Mouse (Mus musculus): ENCODE data around the gene Adamts14. TPM values are rescaled to one million over a fixed set of nuclear protein-coding genes. Genes with fewer than 3 reads are reported as not detected.

Adamts14 gene
- polyA plus RNA-seq, 2 experiments, result 0.13 to 0.21 TPM

DNA sequence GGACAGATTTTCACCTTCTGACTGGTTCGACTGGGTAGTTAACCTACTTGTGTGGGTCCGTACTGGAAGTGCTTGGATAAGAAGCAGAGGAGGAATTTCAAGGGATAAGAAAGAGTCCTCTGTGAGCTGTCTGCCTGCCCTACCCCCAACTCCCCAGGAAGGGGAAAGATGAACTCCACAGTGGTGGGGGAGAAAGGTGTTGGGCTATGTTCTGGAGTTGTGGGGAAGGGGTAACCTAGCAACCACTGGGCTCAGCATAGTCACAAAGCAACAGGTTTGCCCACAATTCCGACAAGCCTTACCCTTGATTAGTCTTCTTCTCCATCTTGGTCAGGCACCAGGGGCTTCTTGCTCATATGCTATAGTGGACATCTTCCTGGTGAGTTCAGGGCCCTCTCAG lies 101.6 kb downstream of the Adamts14 start, which contains the start of gene Tbata:
Tbata (plus strand) TSS at position 301 of the 400 bp plus-strand sequence.
- H3K27ac ChIP-seq, result no peak within 1 kb of the TSS
- no peaks in the 10 kb centered on the region for H3K9me3 ChIP-seq (ENCODE audit: control insufficient read depth, low read length)
- WGBS (ENCODE audit: insufficient replicate concordance), result 42% methylated on average over 3 of the region's 3 CpGs
- TF ChIP-seq EP300 (IDR thresholded peaks at IDR 0.05; ENCODE audit: low read depth), result no peak
- no peak within 1 kb of the TSS for H3K4me3 ChIP-seq (ENCODE audit: insufficient read depth in 1 of 2, low read depth in 2 of 2, low read length in 2 of 2)
- H3K36me3 ChIP-seq (replicated peaks; ENCODE audit: control insufficient read depth, insufficient read depth, low read depth), result no peaks in the 10 kb centered on the region
- no peak within 1 kb of the TSS for H3K4me2 ChIP-seq (ENCODE audit: low read depth)
- no peaks in the 10 kb centered on the region for H3K4me1 ChIP-seq (replicated peaks; ENCODE audit: control insufficient read depth in 2 of 2, insufficient read depth in 2 of 2, low read length in 1 of 2)
- H3K9ac ChIP-seq (replicated peaks), result no peak within 1 kb of the TSS
- DNase-seq (ENCODE audit: low read depth in 3 of 3, low spot score in 3 of 3) (no peak), ATAC-seq (ENCODE audit: insufficient read depth) (no peak)
- no peaks in the 10 kb centered on the region for H3K27me3 ChIP-seq (ENCODE audit: control insufficient read depth, insufficient read depth, low read length)

DNA sequence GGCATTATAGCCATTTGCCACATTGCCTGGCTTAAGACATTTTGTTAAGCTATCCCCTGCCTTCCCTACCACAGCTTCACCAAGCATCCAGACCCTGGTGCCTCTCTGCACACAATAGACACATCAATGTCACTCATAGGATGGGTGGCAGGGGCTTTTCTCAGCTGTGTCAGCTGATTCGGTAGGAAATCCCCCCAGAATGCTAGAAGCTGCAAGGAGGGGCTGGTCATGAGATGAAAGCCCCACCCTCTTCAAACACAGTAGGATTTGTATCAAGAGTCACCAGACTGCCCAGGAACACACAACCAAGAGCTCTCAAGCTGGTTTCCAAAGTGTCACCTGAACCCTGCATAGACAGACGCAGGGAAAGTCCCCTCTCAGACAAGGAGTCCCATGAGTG lies 104.8 kb downstream of the Adamts14 start:
- 45% methylated on average over 2 of the region's 2 CpGs for WGBS (ENCODE audit: insufficient replicate concordance)
- no peak overlapping the region for H3K27ac ChIP-seq
- no peak overlapping the region for H3K4me2 ChIP-seq (ENCODE audit: low read depth)
- H3K36me3 ChIP-seq (replicated peaks; ENCODE audit: control insufficient read depth, insufficient read depth, low read depth), result no peaks in the 10 kb centered on the region
- H3K4me3 ChIP-seq (ENCODE audit: insufficient read depth in 1 of 2, low read depth in 2 of 2, low read length in 2 of 2), result no peak overlapping the region
- H3K27me3 ChIP-seq (ENCODE audit: control insufficient read depth, insufficient read depth, low read length), result no peaks in the 10 kb centered on the region
- DNase-seq (ENCODE audit: low read depth in 3 of 3, low spot score in 3 of 3), result no peak
- ATAC-seq (ENCODE audit: insufficient read depth), result no peak
- H3K9me3 ChIP-seq (ENCODE audit: control insufficient read depth, low read length), result no peaks in the 10 kb centered on the region
- TF ChIP-seq CTCF (IDR thresholded peaks at IDR 0.05; ENCODE audit: low read depth), result no peak
- TF ChIP-seq EP300 (IDR thresholded peaks at IDR 0.05; ENCODE audit: low read depth), result no peak
- no peak overlapping the region for H3K9ac ChIP-seq (replicated peaks)
- no peaks in the 10 kb centered on the region for H3K4me1 ChIP-seq (replicated peaks; ENCODE audit: control insufficient read depth in 2 of 2, insufficient read depth in 2 of 2, low read length in 1 of 2)

DNA sequence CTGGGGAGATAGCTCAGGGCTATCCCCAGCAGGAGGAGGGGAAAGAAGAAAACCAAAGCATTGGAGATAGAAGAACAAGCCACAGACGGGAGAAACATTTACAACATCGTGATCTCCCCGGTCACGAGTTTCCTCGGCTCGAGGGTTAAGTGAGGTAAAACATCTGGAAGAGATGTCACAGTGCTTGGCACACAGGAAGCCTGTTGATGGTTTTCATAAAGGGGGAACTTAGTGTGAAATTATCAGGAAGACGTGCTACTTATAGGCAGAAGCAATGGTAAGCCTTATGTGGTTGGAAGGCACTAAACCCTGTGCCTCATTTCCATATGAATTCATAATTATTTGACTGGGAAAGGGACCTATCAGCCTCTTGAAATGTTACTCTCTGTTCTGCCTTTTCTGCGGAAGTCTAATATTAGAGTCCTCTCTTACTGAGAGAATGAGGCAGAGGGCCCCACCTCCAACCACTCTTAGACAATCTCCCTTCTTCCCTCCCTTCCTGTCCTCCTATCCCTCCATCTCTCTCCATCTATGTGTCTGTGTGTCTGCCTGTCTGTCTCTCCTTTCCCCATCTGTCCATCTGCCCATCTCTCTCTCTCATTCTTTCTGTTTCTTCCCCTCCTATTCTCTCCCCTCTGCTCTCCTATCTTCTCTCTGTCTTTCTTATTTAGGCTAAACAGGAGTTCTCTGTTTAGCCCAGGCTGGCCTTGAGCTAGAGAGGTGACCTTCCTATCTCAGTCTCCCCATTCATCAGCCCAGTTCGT lies 105.7 kb downstream of the Adamts14 start:
- no peak overlapping the region for H3K4me3 ChIP-seq (ENCODE audit: insufficient read depth in 1 of 2, low read depth in 2 of 2, low read length in 2 of 2)
- 37% methylated on average over 9 of the region's 9 CpGs for WGBS (ENCODE audit: insufficient replicate concordance)
- DNase-seq (ENCODE audit: low read depth in 3 of 3, low spot score in 3 of 3) (no peak), ATAC-seq (ENCODE audit: insufficient read depth) (no peak)
- H3K9ac ChIP-seq (replicated peaks), result no peak overlapping the region
- H3K9me3 ChIP-seq (ENCODE audit: control insufficient read depth, low read length), result no peaks in the 10 kb centered on the region
- TF ChIP-seq EP300 (IDR thresholded peaks at IDR 0.05; ENCODE audit: low read depth) (no peak), CTCF (IDR thresholded peaks at IDR 0.05; ENCODE audit: low read depth) (no peak)
- no peaks in the 10 kb centered on the region for H3K27me3 ChIP-seq (ENCODE audit: control insufficient read depth, insufficient read depth, low read length)
- H3K4me1 ChIP-seq (replicated peaks; ENCODE audit: control insufficient read depth in 2 of 2, insufficient read depth in 2 of 2, low read length in 1 of 2), result no peaks in the 10 kb centered on the region
- no peak overlapping the region for H3K4me2 ChIP-seq (ENCODE audit: low read depth)
- H3K27ac ChIP-seq, result no peak overlapping the region
- no peaks in the 10 kb centered on the region for H3K36me3 ChIP-seq (replicated peaks; ENCODE audit: control insufficient read depth, insufficient read depth, low read depth)

DNA sequence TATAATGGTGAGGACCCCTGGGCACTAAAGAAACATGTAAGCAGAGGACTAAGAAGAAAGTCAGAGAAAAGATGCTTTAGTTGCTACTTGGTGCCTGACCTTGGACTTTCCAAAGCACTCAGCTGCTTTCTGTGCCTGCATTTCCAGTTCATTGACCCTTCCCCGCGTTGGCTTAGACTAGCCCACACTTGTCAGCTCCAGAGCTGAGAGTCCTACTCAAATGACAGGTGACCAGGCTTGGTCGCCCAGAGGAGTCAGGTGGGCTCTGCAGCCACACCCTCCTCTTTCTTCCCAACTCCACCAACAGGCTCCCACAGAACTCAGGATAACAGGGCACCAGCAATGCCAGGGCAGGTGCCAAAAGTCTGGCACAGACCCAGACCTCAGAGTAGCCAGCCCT lies 110.9 kb downstream of the Adamts14 start:
- H3K9me3 ChIP-seq (ENCODE audit: control insufficient read depth, low read length), result no peaks in the 10 kb centered on the region
- H3K4me3 ChIP-seq (ENCODE audit: insufficient read depth in 1 of 2, low read depth in 2 of 2, low read length in 2 of 2), result no peak overlapping the region
- H3K4me2 ChIP-seq (ENCODE audit: low read depth), result no peak overlapping the region
- no peak for DNase-seq (ENCODE audit: low read depth in 3 of 3, low spot score in 3 of 3)
- no peaks in the 10 kb centered on the region for H3K27me3 ChIP-seq (ENCODE audit: control insufficient read depth, insufficient read depth, low read length)
- H3K36me3 ChIP-seq (replicated peaks; ENCODE audit: control insufficient read depth, insufficient read depth, low read depth), result no peaks in the 10 kb centered on the region
- H3K9ac ChIP-seq (replicated peaks), result no peak overlapping the region
- TF ChIP-seq CTCF (IDR thresholded peaks at IDR 0.05; ENCODE audit: low read depth), result no peak
- TF ChIP-seq EP300 (IDR thresholded peaks at IDR 0.05; ENCODE audit: low read depth), result no peak
- 51% methylated on average over 3 of the region's 3 CpGs for WGBS (ENCODE audit: insufficient replicate concordance)
- no peaks in the 10 kb centered on the region for H3K4me1 ChIP-seq (replicated peaks; ENCODE audit: control insufficient read depth in 2 of 2, insufficient read depth in 2 of 2, low read length in 1 of 2)
- no peak overlapping the region for H3K27ac ChIP-seq
- no peak for ATAC-seq (ENCODE audit: insufficient read depth)

DNA sequence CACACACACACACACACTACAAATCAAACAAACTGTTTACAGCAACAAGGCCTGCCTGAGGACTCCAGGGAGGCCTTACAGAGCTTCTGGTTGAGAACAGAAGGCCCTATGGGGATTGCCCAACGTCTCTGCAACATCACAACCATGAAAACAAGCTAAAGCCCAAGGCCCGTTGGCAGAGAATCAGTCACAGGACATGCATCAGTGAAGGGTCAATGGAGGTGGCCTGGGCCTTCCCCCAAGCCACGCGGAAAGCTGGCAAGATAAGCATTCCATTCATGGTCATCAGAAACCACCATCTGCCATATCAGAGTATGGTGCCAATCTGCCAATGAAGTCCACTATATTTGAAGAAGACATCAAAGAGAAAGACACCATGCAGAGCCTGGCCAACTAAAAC lies 112.6 kb downstream of the Adamts14 start:
- ATAC-seq (ENCODE audit: insufficient read depth) (no peak), DNase-seq (ENCODE audit: low read depth in 3 of 3, low spot score in 3 of 3) (no peak)
- Histone ChIP-seq H3K27me3 (ENCODE audit: control insufficient read depth, insufficient read depth, low read length) (no peaks in the 10 kb centered on the region), H3K4me1 (replicated peaks; ENCODE audit: control insufficient read depth in 2 of 2, insufficient read depth in 2 of 2, low read length in 1 of 2) (no peaks in the 10 kb centered on the region), H3K4me2 (ENCODE audit: low read depth) (no peak overlapping the region), H3K9me3 (ENCODE audit: control insufficient read depth, low read length) (no peaks in the 10 kb centered on the region), H3K27ac (no peak overlapping the region), H3K9ac (replicated peaks) (no peak overlapping the region), H3K4me3 (ENCODE audit: insufficient read depth in 1 of 2, low read depth in 2 of 2, low read length in 2 of 2) (no peak overlapping the region), H3K36me3 (replicated peaks; ENCODE audit: control insufficient read depth, insufficient read depth, low read depth) (no peaks in the 10 kb centered on the region)
- TF ChIP-seq CTCF (IDR thresholded peaks at IDR 0.05; ENCODE audit: low read depth), result no peak
- no peak for TF ChIP-seq EP300 (IDR thresholded peaks at IDR 0.05; ENCODE audit: low read depth)
- 56% methylated on average over 4 of the region's 4 CpGs for WGBS (ENCODE audit: insufficient replicate concordance)

Data from liver, embryonic 14.5 days (tissue).